13 mouse cellular contexts compared by ENCODE assay signal in the genomic region with DNA sequence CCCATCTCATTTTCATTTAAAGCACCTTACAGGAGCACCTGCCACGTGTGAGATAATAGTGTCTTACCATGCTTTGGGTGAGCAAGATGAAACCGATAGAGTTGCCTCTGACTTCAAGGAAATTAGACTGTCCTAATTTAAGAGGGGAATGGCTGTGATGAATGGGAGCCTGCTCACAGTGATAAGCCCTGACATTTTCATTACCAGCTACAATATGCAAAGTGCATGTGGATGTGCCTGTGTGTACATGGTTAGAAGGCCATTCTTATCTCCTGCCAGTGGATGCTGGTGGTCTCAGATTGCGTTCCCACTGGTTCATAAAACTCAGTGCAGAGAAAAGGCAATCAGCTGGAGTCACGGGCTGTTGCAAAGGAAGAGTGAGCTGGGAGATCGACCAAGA. TPM values are rescaled to one million over a fixed set of nuclear protein-coding genes. Genes with fewer than 3 reads are reported as not detected.
DNase-seq lines count a peak whose midpoint lies in the region; ATAC-seq and TF ChIP-seq lines count a peak whose summit lies in the region.
"Had no signal": no experiment of that assay in that cellular context is flagged by ENCODE, and none has a peak within 500 bp of the region (broad histone marks: within the 10 kb centered on the region; RNA-seq: fewer than 3 reads in every experiment).

No protein-coding gene starts in this region.

- no peak overlapping the region for H3K4me3 ChIP-seq in hindbrain, embryonic 16.5 days (ENCODE audit: low read length)
- no peak overlapping the region for H3K4me3 ChIP-seq in hindbrain, embryonic 10.5 days
- H3K4me3 ChIP-seq in MEL (ENCODE audit: control insufficient read depth in 1 of 2, insufficient read depth in 1 of 2, low read depth in 2 of 2, low read length in 2 of 2): peak overlapping the region; percentile 9 to 12; a peak in 2 of 4 replicates
- peak overlapping the region; percentile 59 for H3K4me3 ChIP-seq in megakaryocyte, embryonic 14.5 days (replicated peaks)
- H3K4me3 ChIP-seq: forebrain, embryonic 10.5 days; intestine, embryonic 15.5 days; limb, embryonic 10.5 days had no signal

- TF ChIP-seq POLR2A in MEL (IDR thresholded peaks at IDR 0.05; ENCODE audit: control insufficient read depth in 1 of 2, insufficient read depth in 1 of 2, low read depth in 1 of 2, low read length in 2 of 2, poor library complexity in 1 of 2): no peak

- H3K27ac ChIP-seq in hindbrain, embryonic 16.5 days (ENCODE audit: low read depth, low read length): peak overlapping the region; percentile 67; the same call in 1 of the 2 replicates
- H3K27ac ChIP-seq in hindbrain, embryonic 10.5 days: no peak overlapping the region
- H3K27ac ChIP-seq in MEL (ENCODE audit: control insufficient read depth, low read depth, low read length): peak overlapping the region; percentile 41; the same call in 1 of the 2 replicates
- H3K27ac ChIP-seq: intestine, embryonic 15.5 days; limb, embryonic 10.5 days had no signal

- no peaks in the 10 kb centered on the region for H3K36me3 ChIP-seq in hindbrain, embryonic 16.5 days (ENCODE audit: control insufficient read depth, insufficient read depth, low read length)
- H3K36me3 ChIP-seq in hindbrain, embryonic 10.5 days: no peaks in the 10 kb centered on the region
- peaks cover 0 to 6% of the 10 kb centered on the region in 2 experiments; a peak in 1 of 4 replicates for H3K36me3 ChIP-seq in MEL (ENCODE audit: control insufficient read depth in 1 of 2, insufficient read depth in 2 of 2, low read length in 2 of 2)
- peaks cover 3% of the 10 kb centered on the region for H3K36me3 ChIP-seq in megakaryocyte, embryonic 14.5 days (replicated peaks; ENCODE audit: low read length)
- H3K36me3 ChIP-seq: forebrain, embryonic 10.5 days; intestine, embryonic 15.5 days; limb, embryonic 10.5 days had no signal

- H3K27me3 ChIP-seq in hindbrain, embryonic 16.5 days (replicated peaks; ENCODE audit: control insufficient read depth, insufficient read depth, low read length): no peaks in the 10 kb centered on the region
- no peaks in the 10 kb centered on the region for H3K27me3 ChIP-seq in hindbrain, embryonic 10.5 days (ENCODE audit: insufficient read depth, poor library complexity, severe bottlenecking)
- no peaks in the 10 kb centered on the region for H3K27me3 ChIP-seq in MEL (ENCODE audit: control insufficient read depth in 1 of 2, insufficient read depth in 2 of 2, low read length in 2 of 2)
- H3K27me3 ChIP-seq in megakaryocyte, embryonic 14.5 days (replicated peaks): no peaks in the 10 kb centered on the region
- H3K27me3 ChIP-seq: intestine, embryonic 15.5 days had no signal

- H3K9ac ChIP-seq in hindbrain, embryonic 16.5 days (ENCODE audit: low read depth, low read length): no peak overlapping the region
- H3K9ac ChIP-seq in MEL (ENCODE audit: control insufficient read depth, low read depth, low read length, poor library complexity, severe bottlenecking): no peak overlapping the region
- H3K9ac ChIP-seq: intestine, embryonic 15.5 days had no signal

- TF ChIP-seq CTCF in MEL (IDR thresholded peaks at IDR 0.05 in 2 of 3, conservative IDR thresholded peaks at IDR 0.05 in 1 of 3; ENCODE audit: control insufficient read depth in 1 of 3, insufficient read depth in 1 of 3, low read depth in 2 of 3, low read length in 3 of 3, poor library complexity in 1 of 3, severe bottlenecking in 1 of 3): no peak

- peaks cover 9% of the 10 kb centered on the region; the same call in 1 of the 2 replicates for H3K4me1 ChIP-seq in hindbrain, embryonic 16.5 days (ENCODE audit: control insufficient read depth, insufficient read depth, low read depth, low read length)
- peaks cover 41% of the 10 kb centered on the region for H3K4me1 ChIP-seq in hindbrain, embryonic 10.5 days (replicated peaks)
- peaks cover 5 to 21% of the 10 kb centered on the region in 2 experiments for H3K4me1 ChIP-seq in MEL (ENCODE audit: control insufficient read depth in 1 of 2, insufficient read depth in 2 of 2, low read length in 2 of 2)
- peaks cover 88% of the 10 kb centered on the region for H3K4me1 ChIP-seq in megakaryocyte, embryonic 14.5 days

- no peak for DNase-seq in hindbrain, embryonic 10.5 days (ENCODE audit: low spot score)
- DNase-seq in MEL (ENCODE audit: low read depth, low spot score): peak; percentile 79
- DNase-seq in cerebellum, postnatal 25 days: no peak
- DNase-seq in left cerebral cortex, adult 8-10 months (ENCODE audit: low spot score in 2 of 2): no peak
- DNase-seq in gastrocnemius, postnatal 10 days: no peak
- DNase-seq: cerebellum, postnatal 36 days; lung, postnatal 36 days had no signal

- no peak overlapping the region for H3K4me2 ChIP-seq in hindbrain, embryonic 16.5 days (ENCODE audit: low read length)
- H3K4me2 ChIP-seq: intestine, embryonic 15.5 days had no signal

- WGBS in hindbrain, embryonic 16.5 days: 62% methylated on average over 5 of the region's 5 CpGs
- 78% methylated on average over 5 of the region's 5 CpGs for WGBS in hindbrain, embryonic 10.5 days

- H3K79me2 ChIP-seq in MEL (ENCODE audit: control insufficient read depth, insufficient read depth, low read length, poor library complexity): no peaks in the 10 kb centered on the region

- peak; percentile 19; the same call in 1 of the 2 replicates for ATAC-seq in hindbrain, embryonic 16.5 days
- ATAC-seq in erythroblast, adult 5-6 weeks (replicated peaks; ENCODE audit: low FRiP score, poor library complexity, severe bottlenecking): peak; percentile 60
- ATAC-seq: intestine, embryonic 15.5 days had no signal

- TF ChIP-seq EP300 in MEL (IDR thresholded peaks at IDR 0.05; ENCODE audit: low read depth in 1 of 2, low read length in 2 of 2): peak; percentile 73 to 78

- TF ChIP-seq RAD21 in MEL (IDR thresholded peaks at IDR 0.05; ENCODE audit: low read depth, low read length): no peak

- H3K9me3 ChIP-seq in hindbrain, embryonic 16.5 days (ENCODE audit: control insufficient read depth, low read length): no peaks in the 10 kb centered on the region
- H3K9me3 ChIP-seq in hindbrain, embryonic 10.5 days: no peaks in the 10 kb centered on the region
- H3K9me3 ChIP-seq in MEL (replicated peaks; ENCODE audit: insufficient read depth, low read length): no peaks in the 10 kb centered on the region
- H3K9me3 ChIP-seq in megakaryocyte, embryonic 14.5 days: no peaks in the 10 kb centered on the region
- H3K9me3 ChIP-seq: forebrain, embryonic 10.5 days; intestine, embryonic 15.5 days; limb, embryonic 10.5 days had no signal

TF ChIP-seq in MEL, 35 proteins besides CTCF, POLR2A, EP300 and RAD21 (continues in another document):
- TF ChIP-seq MAX (IDR thresholded peaks at IDR 0.05; ENCODE audit: low read length) (peak; percentile 60), E2F4 (IDR thresholded peaks at IDR 0.05; ENCODE audit: borderline replicate concordance, low read depth, low read length) (0 out of 2 replicates have a peak, but pooled peaks have one; percentile 26), SMC3 (IDR thresholded peaks at IDR 0.05; ENCODE audit: low read depth, low read length) (no peak), NELFE (IDR thresholded peaks at IDR 0.05; ENCODE audit: low read depth, low read length) (no peak), HCFC1 (IDR thresholded peaks at IDR 0.05; ENCODE audit: low read depth, low read length) (no peak), TAL1 (IDR thresholded peaks at IDR 0.05; ENCODE audit: low read length) (peak; percentile 90), USF2 (IDR thresholded peaks at IDR 0.05; ENCODE audit: borderline replicate concordance in 1 of 2, insufficient read depth in 1 of 2, low read depth in 1 of 2, low read length in 2 of 2) (no peak), JUND (IDR thresholded peaks at IDR 0.05; ENCODE audit: low read depth, low read length) (0 out of 2 replicates have a peak, but pooled peaks have one; percentile 30), NRF1 (IDR thresholded peaks at IDR 0.05; ENCODE audit: insufficient read depth, low read depth, low read length, poor library complexity, severe bottlenecking) (no peak), MXI1 (IDR thresholded peaks at IDR 0.05; ENCODE audit: low read depth, low read length) (peak; percentile 46; the same call in 1 of the 2 replicates), TCF12 (IDR thresholded peaks at IDR 0.05; ENCODE audit: low read depth, low read length) (peak; percentile 83), MAFK (IDR thresholded peaks at IDR 0.05; ENCODE audit: borderline replicate concordance, low read depth, low read length) (peak; percentile 39; the same call in 1 of the 2 replicates), ZC3H11A (IDR thresholded peaks at IDR 0.05; ENCODE audit: low read depth, low read length) (0 out of 2 replicates have a peak, but pooled peaks have one; percentile 2), RCOR1 (IDR thresholded peaks at IDR 0.05; ENCODE audit: low read depth, low read length) (peak; percentile 64), MYC (IDR thresholded peaks at IDR 0.05; ENCODE audit: low read depth, low read length) (peak; percentile 25; the same call in 1 of the 2 replicates), BHLHE40 (IDR thresholded peaks at IDR 0.05; ENCODE audit: borderline replicate concordance, low read depth, low read length) (peak; percentile 67; the same call in 1 of the 2 replicates), SIN3A (IDR thresholded peaks at IDR 0.05; ENCODE audit: low read length) (peak; percentile 72), USF1 (IDR thresholded peaks at IDR 0.05; ENCODE audit: low read depth, low read length) (0 out of 2 replicates have a peak, but pooled peaks have one; percentile 11), ETS1 (IDR thresholded peaks at IDR 0.05; ENCODE audit: low read depth, low read length) (peak; percentile 85), KAT2A (conservative IDR thresholded peaks at IDR 0.05; ENCODE audit: low read depth, low read length) (no peak; the same call in 1 of the 2 replicates), UBTF (IDR thresholded peaks at IDR 0.05; ENCODE audit: borderline replicate concordance, insufficient read depth, low read depth, low read length) (no peak), MYB (IDR thresholded peaks at IDR 0.05; ENCODE audit: low read depth, low read length) (no peak)

RNA-seq across cellular contexts. Expression of gene Cpeb4, which starts 40.6 kb away (rescaled TPM):
- polyA plus RNA-seq in hindbrain, embryonic 16.5 days (2015; fragmentation: Nextera tagmentation; extraction: Ambion mirVana): 14.5 and 17.9 TPM in 2 replicates
- polyA plus RNA-seq in hindbrain, embryonic 10.5 days (2016; fragmentation: Nextera tagmentation; extraction: Ambion mirVana): 5.4 and 6.0 TPM in 2 replicates
- 3.4 and 3.8 TPM in 2 replicates for total RNA-seq in MEL (2012; rRNA removed)
- 1 to 10 TPM in 1 of 2 experiments, not detected in 1; 4.9 TPM for polyA plus RNA-seq in MEL (2012; ENCODE audit: insufficient read depth in 1 of 2, insufficient read length in 2 of 2, low read depth in 1 of 2, low replicate concordance in 2 of 2, missing spikeins in 1 of 2)
- 1,203 and 1,240 TPM in 2 replicates for total RNA-seq in erythroblast, adult 5-6 weeks (2015; ENCODE audit: low replicate concordance)
- total RNA-seq in erythroblast, adult 5-6 weeks (2017; ENCODE audit: low replicate concordance): 858 and 892 TPM in 2 replicates
- 3.9 and 4.8 TPM in 2 replicates for polyA plus RNA-seq in megakaryocyte, embryonic 14.5 days (2012; ENCODE audit: insufficient read depth, low replicate concordance)
- total RNA-seq in left cerebral cortex, adult 8-10 months (2022): 100 to 1,000 TPM; 139 to 172 (median 151) TPM
- 10 to 100 TPM; 75.9 to 76.8 TPM for total RNA-seq in gastrocnemius, postnatal 10 days (2021)

Comparison
In these comparisons a context has a peak if more than half of its experiments do, and no peak if none do; other contexts are left out.
1. H3K4me3 ChIP-seq: peak in MEL (2 of 2) and megakaryocyte, embryonic 14.5 days (single experiment); none in hindbrain, embryonic 16.5 days (single experiment) and hindbrain, embryonic 10.5 days (single experiment).
2. RNA of gene Cpeb4, which starts 40.6 kb away (total RNA-seq): 858 to 1,240 TPM in erythroblast, adult 5-6 weeks, 139 to 172 TPM in left cerebral cortex, adult 8-10 months and 75.9 to 76.8 TPM in gastrocnemius, postnatal 10 days; 3.4 to 3.8 TPM in MEL; every median in the first group is over 10 times any median in the second.